Mouse (Mus musculus) lung, postnatal 25 days (tissue): Measurements from ENCODE around the gene Slc6a13.

Source experiments
- DNase-seq: peaks from one replicate; pipeline ENCODE4 v3.0.0; 2022; ENCODE audit warnings: low spot score

Slc6a13 gene

GRCm38 (mm10) chr6:121378256-121378655 is 78.2 kb downstream of the Slc6a13 start:
- DNase-seq: no peak

- DNase-seq: no peak
These were observed 80.5 kb downstream of the Slc6a13 start for GRCm38 (mm10) chr6:121380576-121380975.

GRCm38 (mm10) chr6:121382071-121382470 is 82.0 kb downstream of the Slc6a13 start:
- DNase-seq: no peak

DNA sequence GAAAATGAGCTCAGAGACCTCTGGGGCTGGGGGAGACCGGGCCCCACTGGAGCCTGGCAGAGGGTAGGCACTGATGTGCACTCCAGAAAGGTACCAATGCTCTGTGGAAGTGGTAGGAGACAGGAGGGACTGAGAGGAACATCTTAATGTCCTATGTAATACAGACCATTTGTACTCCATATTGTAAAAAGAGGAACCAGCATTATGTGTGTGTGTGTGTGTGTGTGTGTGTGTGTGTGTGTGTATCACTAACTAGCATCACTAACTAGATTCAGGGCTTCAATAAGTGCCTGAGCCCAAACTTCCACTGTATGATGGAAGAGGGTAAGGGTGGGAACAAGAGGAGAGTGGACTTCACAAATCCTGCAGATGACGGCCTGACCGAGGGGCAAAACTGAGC is 85.4 kb downstream of the Slc6a13 start:
- no peak for DNase-seq
